Mouse (Mus musculus) lung, embryonic 14.5 days (tissue): Measurements from ENCODE around the gene Kat7. TPM values are rescaled to one million over a fixed set of nuclear protein-coding genes. Genes with fewer than 3 reads are reported as not detected.

ENCODE experiments used
- ATAC-seq: fragments of 200-750 bp; cut with Nextera tagmentation; 2 replicates; pipeline ENCODE4 v1.8.0; 2017; ENCODE audit warnings: mild to moderate bottlenecking, moderate TSS enrichment, moderate library complexity; ENCODE audit not compliant: insufficient read depth
- DNase-seq: peaks from one replicate; pipeline ENCODE4 v3.0.0-alpha.2; 2015
- H3K27ac ChIP-seq: fragments of 300-500 bp; sonication (generic); 2 replicates; pipeline ENCODE4 v1.5.1; 2014; ENCODE audit warnings: low read depth, mild to moderate bottlenecking, moderate library complexity
- H3K27me3 ChIP-seq: fragments of 300-500 bp; sonication (generic); 2 replicates; pipeline ENCODE4 v1.6.1; 2014; ENCODE audit warnings: low read length, control low read depth; ENCODE audit not compliant: insufficient read depth
- H3K36me3 ChIP-seq: fragments of 300-500 bp; sonication (generic); 2 replicates; pipeline ENCODE4 v1.6.1; 2014; ENCODE audit warnings: control low read depth; ENCODE audit not compliant: insufficient read depth
- H3K4me1 ChIP-seq: fragments of 300-500 bp; sonication (generic); 2 replicates; pipeline ENCODE4 v1.6.1; 2014; ENCODE audit warnings: antibody characterized with exemption, control low read depth; ENCODE audit not compliant: insufficient read depth
- H3K4me2 ChIP-seq: fragments of 300-500 bp; sonication (generic); 2 replicates; pipeline ENCODE4 v1.6.1; 2014; ENCODE audit warnings: mild to moderate bottlenecking
- H3K4me3 ChIP-seq: fragments of 300-500 bp; sonication (generic); 2 replicates; pipeline ENCODE4 v1.5.1; 2014; ENCODE audit warnings: low read depth, low read length
- H3K9ac ChIP-seq: fragments of 300-500 bp; sonication (generic); 2 replicates; pipeline ENCODE4 v1.6.1; 2014
- H3K9me3 ChIP-seq: fragments of 300-500 bp; sonication (generic); 2 replicates; pipeline ENCODE4 v1.6.1; 2016; ENCODE audit warnings: low read depth, low read length, control low read depth
- CTCF ChIP-seq: IDR thresholded peaks from 2 replicates; pipeline ENCODE4 v1.5.1; 2016; ENCODE audit warnings: antibody characterized with exemption, low read depth
- WGBS: fragments of 180-500 bp; shearing (Covaris S2); extraction: QIAGEN DNeasy Blood & Tissue Kit; methylation state at CpG from one replicate; pipeline ENCODE4 v1.1.7; 2014; 5-methylcytosine and 5-hydroxymethylcytosine counted together
- polyA plus RNA-seq: library from polyadenylated mRNA; unstranded; fragments of >200 nt; fragmentation: Nextera tagmentation; extraction: Ambion mirVana; gene quantifications from 2 replicates; pipeline ENCODE4 v1.2.1, GENCODE M21; 2014

Kat7 gene
- polyA plus RNA-seq, 1 experiment from 2014 or later, result 83.7 TPM

GRCm38 (mm10) chr11:95354228-95354944 lies 44.3 kb upstream of the Kat7 start:
- Histone ChIP-seq H3K4me3 (no peak overlapping the region), H3K36me3 (0 out of 2 replicates have a peak, but pooled peaks cover 4% of the 10 kb centered on the region), H3K4me1 (0 out of 2 replicates have a peak, but pooled peaks cover 3% of the 10 kb centered on the region), H3K27ac (no peak overlapping the region), H3K27me3 (no peaks in the 10 kb centered on the region), H3K9ac (no peak overlapping the region), H3K4me2 (no peak overlapping the region), H3K9me3 (no peaks in the 10 kb centered on the region)
- no peak for TF ChIP-seq CTCF
- 77% methylated on average over 14 of the region's 14 CpGs for WGBS
- ATAC-seq (no peak), DNase-seq (no peak)

- no peaks in the 10 kb centered on the region for H3K9me3 ChIP-seq
- no peak overlapping the region for H3K4me3 ChIP-seq
- H3K36me3 ChIP-seq, result 0 out of 2 replicates have a peak, but pooled peaks cover 2% of the 10 kb centered on the region
- DNase-seq (no peak), ATAC-seq (no peak)
- no peak overlapping the region for H3K27ac ChIP-seq
- H3K9ac ChIP-seq, result no peak overlapping the region
- H3K4me2 ChIP-seq, result no peak overlapping the region
- no peak for TF ChIP-seq CTCF
- 84% methylated on average over 9 of the region's 9 CpGs for WGBS
- H3K4me1 ChIP-seq, result 0 out of 2 replicates have a peak, but pooled peaks cover 3% of the 10 kb centered on the region
- H3K27me3 ChIP-seq, result no peaks in the 10 kb centered on the region
Measured at GRCm38 (mm10) chr11:95353226-95353625, 43.2 kb upstream of the Kat7 start.

GRCm38 (mm10) chr11:95352686-95353085 lies 42.6 kb upstream of the Kat7 start:
- Histone ChIP-seq H3K9me3 (no peaks in the 10 kb centered on the region), H3K36me3 (peaks cover 6% of the 10 kb centered on the region; the same call in 1 of the 2 replicates), H3K4me3 (no peak overlapping the region), H3K4me2 (no peak overlapping the region), H3K27ac (no peak overlapping the region), H3K9ac (no peak overlapping the region), H3K4me1 (0 out of 2 replicates have a peak, but pooled peaks cover 3% of the 10 kb centered on the region), H3K27me3 (no peaks in the 10 kb centered on the region)
- 92% methylated on average over 2 of the region's 2 CpGs for WGBS
- no peak for TF ChIP-seq CTCF
- ATAC-seq (no peak), DNase-seq (no peak)

- H3K4me3 ChIP-seq, result no peak overlapping the region
- H3K9ac ChIP-seq, result no peak overlapping the region
- WGBS, result 79% methylated on average over 3 of the region's 3 CpGs
- H3K9me3 ChIP-seq, result no peaks in the 10 kb centered on the region
- ATAC-seq (no peak), DNase-seq (no peak)
- H3K27me3 ChIP-seq, result no peaks in the 10 kb centered on the region
- H3K36me3 ChIP-seq, result peaks cover 11% of the 10 kb centered on the region; the same call in 1 of the 2 replicates
- no peak overlapping the region for H3K27ac ChIP-seq
- 0 out of 2 replicates have a peak, but pooled peaks cover 3% of the 10 kb centered on the region for H3K4me1 ChIP-seq
- H3K4me2 ChIP-seq, result no peak overlapping the region
- TF ChIP-seq CTCF, result no peak
Measured at GRCm38 (mm10) chr11:95350960-95351359, 40.9 kb upstream of the Kat7 start.

- no peak overlapping the region for H3K27ac ChIP-seq
- ATAC-seq (no peak), DNase-seq (no peak)
- 59% methylated on average over 6 of the region's 6 CpGs for WGBS
- H3K27me3 ChIP-seq, result no peaks in the 10 kb centered on the region
- 0 out of 2 replicates have a peak, but pooled peaks cover 3% of the 10 kb centered on the region for H3K4me1 ChIP-seq
- H3K36me3 ChIP-seq, result peaks cover 11% of the 10 kb centered on the region; the same call in 1 of the 2 replicates
- H3K4me2 ChIP-seq, result no peak overlapping the region
- no peaks in the 10 kb centered on the region for H3K9me3 ChIP-seq
- H3K9ac ChIP-seq, result no peak overlapping the region
- no peak for TF ChIP-seq CTCF
- H3K4me3 ChIP-seq, result no peak overlapping the region
Measured at GRCm38 (mm10) chr11:95350289-95350688, 40.2 kb upstream of the Kat7 start.

- DNase-seq, result no peak
- no peak for TF ChIP-seq CTCF
- no peak overlapping the region for H3K4me2 ChIP-seq
- no peaks in the 10 kb centered on the region for H3K9me3 ChIP-seq
- no peak overlapping the region for H3K9ac ChIP-seq
- no peak overlapping the region for H3K27ac ChIP-seq
- peaks cover 3% of the 10 kb centered on the region; the same call in 1 of the 2 replicates for H3K4me1 ChIP-seq
- ATAC-seq, result no peak
- H3K36me3 ChIP-seq, result peaks cover 11% of the 10 kb centered on the region; the same call in 1 of the 2 replicates
- no peak overlapping the region for H3K4me3 ChIP-seq
- WGBS, result 48% methylated on average over 2 of the region's 2 CpGs
- no peaks in the 10 kb centered on the region for H3K27me3 ChIP-seq
Measured at GRCm38 (mm10) chr11:95344181-95344580, 34.1 kb upstream of the Kat7 start.

- WGBS, result 62% methylated on average over 4 of the region's 4 CpGs
- Histone ChIP-seq H3K4me3 (no peak overlapping the region), H3K9ac (no peak overlapping the region), H3K36me3 (peaks cover 8% of the 10 kb centered on the region; the same call in 1 of the 2 replicates), H3K4me2 (no peak overlapping the region), H3K9me3 (no peaks in the 10 kb centered on the region), H3K4me1 (peaks cover 12% of the 10 kb centered on the region), H3K27ac (no peak overlapping the region), H3K27me3 (no peaks in the 10 kb centered on the region)
- no peak for ATAC-seq
- no peak for DNase-seq
- TF ChIP-seq CTCF, result no peak
Measured at GRCm38 (mm10) chr11:95343180-95343579, 33.1 kb upstream of the Kat7 start.
